Mouse (Mus musculus) layer of hippocampus, adult 9-11 months (tissue): ENCODE data around the gene Gm49396.

ENCODE experiments used
- DNase-seq: peaks from one replicate; pipeline ENCODE4 v3.0.0; 2022

Gene Gm49396

GRCm38 (mm10) chr7:30614454-30614853 lies 51.3 kb downstream of the Gm49396 start:
- no peak for DNase-seq

GRCm38 (mm10) chr7:30615049-30615760 lies 52.1 kb downstream of the Gm49396 start:
- no peak for DNase-seq
